Mouse (Mus musculus) left cerebral cortex, adult 9 months (tissue): ENCODE results near the gene Isg20l2.

Source experiments
- DNase-seq, 2 experiments: peaks; one replicate each; pipeline ENCODE4 v3.0.0; 2022; ENCODE audit warnings: low spot score in 2 of 2

The Isg20l2 gene

DNA sequence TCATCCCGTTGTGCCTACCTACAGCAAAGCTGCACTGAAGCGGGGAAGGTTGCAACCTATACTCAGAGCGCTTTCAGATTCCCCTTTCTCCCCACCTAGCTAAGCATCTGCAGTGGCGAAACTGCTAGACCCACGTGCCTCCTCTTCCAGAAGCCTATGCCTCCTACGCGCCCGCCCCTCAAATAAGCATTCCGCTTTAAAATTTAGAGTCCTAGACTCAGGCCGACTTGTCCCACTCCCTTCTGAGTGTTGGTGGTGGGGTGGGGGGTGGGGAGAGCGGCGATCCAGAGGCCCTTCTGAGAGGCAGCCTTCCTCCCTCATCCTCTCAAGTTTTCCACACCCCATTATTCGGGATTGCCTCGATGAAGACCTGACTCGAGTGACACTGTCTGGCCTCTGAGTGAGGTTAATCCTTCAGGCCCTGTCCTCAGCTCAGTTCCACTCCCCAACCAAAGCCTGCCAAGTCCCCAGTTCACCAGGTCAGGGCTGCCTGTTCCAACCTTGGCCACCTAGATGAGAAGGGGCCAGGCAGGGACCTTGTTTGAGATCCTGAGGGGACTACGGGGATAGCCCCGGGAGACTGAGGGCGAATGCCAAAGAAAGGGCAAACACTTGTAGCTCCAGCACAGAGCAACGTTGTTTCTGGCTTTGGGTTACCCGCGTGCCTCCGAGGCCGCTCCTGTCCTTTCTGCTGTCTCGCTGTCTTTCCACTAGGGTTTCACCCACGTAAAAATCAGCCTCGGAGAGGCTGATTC is 17.1 kb downstream of the Isg20l2 start:
- DNase-seq: no peak

DNA sequence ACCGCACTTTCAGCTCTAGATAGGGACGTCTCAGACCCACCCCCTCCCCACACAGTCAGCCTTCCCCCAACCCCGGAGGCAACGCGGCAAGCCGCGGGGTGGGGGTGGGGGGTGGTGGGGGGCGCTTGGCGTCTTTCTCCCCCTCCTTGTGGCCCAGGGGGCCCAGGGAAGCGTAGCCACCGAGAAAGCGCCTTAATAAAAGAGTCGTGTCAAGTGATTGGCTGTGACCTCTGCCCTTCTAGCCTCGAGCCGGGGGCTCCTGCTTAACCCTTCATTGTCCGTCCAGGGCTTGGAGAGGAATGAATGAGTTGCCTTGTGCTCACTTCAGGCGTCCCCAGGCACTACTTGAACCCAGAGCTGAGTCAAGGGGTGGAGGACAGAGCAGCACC is 17.7 kb downstream of the Isg20l2 start:
- DNase-seq: no peak

DNA sequence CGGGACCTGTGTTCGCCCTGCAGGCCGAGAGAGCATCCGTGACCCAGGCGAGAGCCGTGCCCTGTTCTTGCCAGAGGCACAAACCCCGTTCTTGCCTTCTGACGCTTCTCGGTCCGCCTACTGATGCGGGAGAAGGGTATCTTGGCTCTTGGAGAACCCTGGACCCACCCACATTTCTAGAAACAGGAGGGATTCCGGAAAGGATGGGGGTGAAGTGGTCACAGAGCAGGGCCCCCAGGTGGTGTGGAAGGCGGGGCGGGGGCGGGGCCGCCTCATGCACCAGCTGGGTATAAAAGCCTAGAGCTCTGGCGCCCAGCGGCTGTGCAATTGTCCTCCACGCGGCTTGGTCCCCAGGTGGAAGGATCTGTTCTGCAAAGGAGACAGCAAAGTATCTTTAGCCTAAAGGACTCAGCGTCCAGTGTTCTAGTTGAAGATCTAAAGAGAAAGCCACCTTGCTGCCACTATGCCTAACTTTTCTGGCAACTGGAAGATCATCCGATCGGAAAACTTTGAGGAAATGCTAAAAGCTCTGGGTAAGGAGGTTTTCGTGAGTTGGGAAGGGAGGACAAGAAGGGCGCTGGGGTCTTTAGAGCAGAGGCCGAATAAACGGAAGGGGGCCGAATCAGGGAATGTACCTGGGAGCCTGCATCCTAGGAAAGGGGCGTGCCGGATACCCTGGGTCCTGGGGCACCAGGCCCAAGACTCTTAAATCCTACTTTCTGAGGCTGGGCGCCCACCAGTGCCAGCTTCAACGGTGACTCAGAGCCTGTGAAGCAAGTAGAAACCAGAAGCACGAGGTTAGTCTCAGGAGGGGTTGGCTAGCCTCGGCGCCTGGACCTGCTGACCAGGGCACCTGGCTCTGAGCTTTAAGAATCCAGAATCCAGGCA is 18.5 kb downstream of the Isg20l2 start, which contains the start of gene Crabp2:
Crabp2 (plus strand) TSS at position 289 of the 888 bp plus-strand sequence.
- no peak for DNase-seq

DNA sequence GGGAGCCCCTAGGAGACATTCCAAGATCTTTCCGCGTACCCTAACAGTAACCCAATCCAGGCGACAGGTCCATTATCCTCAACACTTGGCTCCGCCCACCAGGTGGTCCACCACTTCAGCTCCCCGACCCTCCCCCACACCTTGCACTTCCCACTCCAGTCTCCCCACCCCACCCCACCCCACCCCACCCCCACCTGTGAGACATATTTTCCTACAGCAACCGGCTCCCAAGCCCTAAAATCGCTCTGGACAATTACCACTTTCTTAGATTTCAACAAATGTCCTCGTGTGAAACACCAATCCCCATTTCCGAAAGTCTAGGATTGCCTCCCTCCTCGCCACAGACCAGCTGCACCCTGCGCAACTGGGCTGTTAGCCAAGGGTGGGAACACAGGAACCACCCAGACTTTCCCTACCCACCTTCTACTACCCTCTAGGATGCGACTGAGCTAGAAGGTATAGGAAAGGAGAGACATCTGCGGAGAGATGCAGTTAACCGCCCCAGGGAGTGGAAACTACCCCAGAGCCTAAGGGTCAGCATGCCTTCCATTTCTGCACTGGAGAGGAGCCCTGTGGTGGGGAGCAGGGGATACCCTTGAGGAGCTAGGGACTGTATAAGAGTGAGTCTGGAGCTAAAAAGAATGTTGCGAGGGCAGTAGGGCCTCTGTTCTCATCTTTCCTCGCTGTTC is 19.3 kb downstream of the Isg20l2 start:
- no peak for DNase-seq

DNA sequence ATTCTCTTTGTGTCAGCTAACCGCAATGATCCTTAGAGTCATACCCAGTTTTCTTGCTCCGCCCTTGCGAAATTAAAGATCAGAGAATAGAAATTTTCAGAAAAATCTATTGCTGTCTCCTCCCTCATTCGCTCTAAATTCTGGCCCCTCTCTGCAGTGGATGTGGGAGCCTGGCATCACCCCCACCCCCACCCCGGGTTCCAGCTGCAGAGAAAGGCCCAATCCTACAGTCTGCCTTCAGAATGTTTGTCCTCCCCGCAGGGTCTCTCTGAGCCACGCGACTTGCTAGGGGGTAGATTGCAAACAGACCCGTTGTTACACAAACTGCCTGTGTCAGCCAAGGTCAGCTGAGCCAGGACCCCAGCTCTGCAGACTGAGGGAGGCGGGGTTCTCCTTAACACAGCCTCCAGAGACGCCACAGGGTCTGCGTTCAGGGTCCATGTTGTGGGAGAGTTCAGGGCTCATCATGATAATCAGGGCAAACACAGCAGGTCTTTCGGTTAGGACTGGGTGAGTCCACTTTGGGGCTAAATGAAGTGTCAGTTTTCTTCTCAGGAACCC is 19.9 kb downstream of the Isg20l2 start:
- no peak for DNase-seq

- no peak for DNase-seq
Measured at GRCm38 (mm10) chr3:87951946-87952345, 21.8 kb downstream of the Isg20l2 start.

- DNase-seq: no peak
Measured at GRCm38 (mm10) chr3:87952440-87952839, 22.3 kb downstream of the Isg20l2 start.

GRCm38 (mm10) chr3:87958056-87958455 is 27.9 kb downstream of the Isg20l2 start:
- no peak for DNase-seq

GRCm38 (mm10) chr3:87958476-87958875 is 28.4 kb downstream of the Isg20l2 start:
- no peak for DNase-seq

- DNase-seq: no peak
Measured at GRCm38 (mm10) chr3:87958967-87959366, 28.9 kb downstream of the Isg20l2 start.

GRCm38 (mm10) chr3:87959371-87959770 is 29.3 kb downstream of the Isg20l2 start:
- DNase-seq: no peak

GRCm38 (mm10) chr3:87960191-87960585 is 30.1 kb downstream of the Isg20l2 start:
- no peak for DNase-seq

DNA sequence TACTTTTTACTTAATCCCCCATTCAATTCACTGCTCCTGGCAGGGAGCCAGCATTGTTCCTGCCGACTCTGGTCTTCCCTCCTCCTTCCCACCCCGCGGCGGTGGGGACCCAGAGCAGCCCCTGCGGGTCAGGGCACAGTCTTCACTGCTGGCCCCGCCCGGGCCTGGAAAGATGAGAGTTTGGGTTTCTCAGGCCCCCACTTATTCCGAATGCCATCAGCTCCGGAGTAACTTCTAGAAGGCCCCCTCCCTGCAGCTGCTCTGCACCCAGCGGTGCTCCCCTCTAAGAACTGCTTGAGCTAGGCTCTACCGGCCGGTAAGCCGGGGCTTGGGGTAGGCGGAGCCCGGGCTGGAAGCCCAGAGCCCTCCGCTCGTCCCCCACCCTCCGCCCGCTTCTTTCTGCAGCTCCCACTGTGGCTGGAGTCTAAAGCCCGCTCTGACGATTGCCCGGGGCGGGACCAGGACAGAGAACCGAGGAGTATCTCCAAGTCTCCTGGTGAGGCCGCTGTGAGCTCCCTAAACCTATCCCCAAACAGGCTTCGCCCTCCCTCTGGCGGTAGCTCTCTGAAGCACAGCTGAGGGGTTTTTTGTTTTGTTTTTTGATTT is 30.6 kb downstream of the Isg20l2 start:
- DNase-seq: peak; percentile 31 to 80

- peak in 1 of 2 experiments; percentile 65 for DNase-seq
Measured at GRCm38 (mm10) chr3:87970184-87970938, 40.2 kb downstream of the Isg20l2 start.

DNA sequence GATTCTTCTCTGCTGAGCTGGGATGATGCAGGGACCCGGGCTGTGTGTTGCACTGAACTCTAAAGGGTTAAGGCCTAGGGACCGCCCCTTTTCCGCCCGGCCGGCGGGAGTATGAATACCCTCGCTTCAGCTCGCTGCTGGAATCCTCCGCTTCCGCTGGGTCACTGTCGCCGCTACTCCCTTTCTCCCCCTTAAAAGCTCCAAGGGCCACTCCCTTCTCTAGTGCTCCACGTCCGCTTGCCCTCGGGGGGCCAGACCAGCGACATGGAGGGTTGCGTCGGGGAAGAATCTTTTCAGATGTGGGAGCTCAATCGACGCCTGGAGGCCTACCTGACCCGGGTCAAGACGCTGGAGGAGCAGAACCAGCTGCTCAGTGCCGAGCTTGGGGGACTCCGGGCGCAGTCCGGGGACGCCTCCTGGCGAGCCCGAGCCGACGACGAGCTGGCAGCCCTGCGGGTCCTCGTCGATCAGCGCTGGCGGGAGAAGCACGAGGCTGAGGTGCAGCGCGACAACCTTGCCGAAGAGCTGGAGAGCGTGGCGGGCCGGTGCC is 40.9 kb downstream of the Isg20l2 start, which contains the start of gene Nes:
Nes (plus strand) TSS at position 140 of the 550 bp plus-strand sequence.
- DNase-seq: no peak

DNA sequence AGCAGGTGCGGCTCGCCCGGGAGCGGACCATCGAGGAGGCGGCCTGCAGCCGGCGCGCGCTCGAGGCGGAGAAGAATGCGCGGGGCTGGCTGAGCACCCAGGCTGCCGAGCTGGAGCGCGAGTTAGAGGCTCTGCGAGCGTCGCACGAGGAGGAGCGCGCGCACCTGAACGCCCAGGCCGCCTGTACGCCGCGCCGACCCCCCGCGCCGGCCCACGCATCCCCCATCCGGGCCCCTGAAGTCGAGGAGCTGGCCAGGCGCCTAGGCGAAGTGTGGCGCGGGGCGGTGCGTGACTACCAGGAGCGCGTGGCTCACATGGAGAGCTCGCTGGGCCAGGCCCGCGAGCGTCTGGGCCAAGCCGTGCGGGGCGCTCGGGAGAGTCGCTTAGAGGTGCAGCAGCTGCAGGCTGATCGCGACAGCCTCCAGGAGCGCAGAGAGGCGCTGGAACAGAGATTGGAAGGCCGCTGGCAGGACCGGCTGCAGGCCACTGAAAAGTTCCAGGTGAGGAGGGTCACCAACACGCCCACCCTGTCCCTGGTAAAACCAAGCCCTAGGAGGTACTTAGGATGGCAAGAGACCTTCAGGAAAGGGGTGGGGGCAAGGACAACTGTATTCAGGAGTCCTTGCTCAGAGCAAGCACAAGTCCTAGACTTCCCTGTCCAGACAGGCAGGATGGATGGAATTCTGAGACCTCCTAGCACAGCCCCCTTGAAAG is 41.5 kb downstream of the Isg20l2 start:
- no peak for DNase-seq

DNA sequence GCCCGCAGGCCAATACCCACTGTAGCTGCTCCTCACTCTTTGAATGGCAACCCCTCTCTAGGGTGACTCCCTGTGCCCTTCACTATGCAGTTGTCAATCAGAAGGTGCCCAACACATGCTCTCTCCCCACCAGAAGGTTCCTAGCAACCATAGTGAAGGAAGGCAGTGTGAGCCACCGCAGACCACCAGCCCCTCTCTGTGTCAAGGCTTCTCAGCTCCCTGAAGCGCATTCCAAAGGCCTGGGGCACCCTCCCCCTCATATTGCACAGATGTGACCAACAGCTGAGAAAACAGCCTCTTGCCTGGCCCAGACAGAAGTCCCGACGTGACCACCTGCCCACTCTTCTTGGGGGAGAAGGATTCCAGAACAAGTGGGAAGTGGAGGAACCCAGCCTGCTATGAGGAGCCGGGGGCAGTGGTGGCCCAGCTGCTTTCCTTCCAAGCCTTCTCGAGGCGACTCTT is 42.1 kb downstream of the Isg20l2 start:
- DNase-seq: no peak

- DNase-seq: no peak
Measured at GRCm38 (mm10) chr3:87972776-87973175, 42.7 kb downstream of the Isg20l2 start.

- no peak for DNase-seq
Measured at GRCm38 (mm10) chr3:87973593-87974380, 43.7 kb downstream of the Isg20l2 start.
